Mouse (Mus musculus): ENCODE measurements around the gene Rif1. TPM values are rescaled to one million over a fixed set of nuclear protein-coding genes. Genes with fewer than 3 reads are reported as not detected.

Rif1 gene
- total RNA-seq (2021), result 10 to 100 TPM; 26.2 to 27.1 TPM
- long read RNA-seq, partial matches to known transcripts, result 1 of 6 reads
- long read RNA-seq, other reads (novel, unspliced or antisense), result 5 of 6 reads

GRCm38 (mm10) chr2:52072491-52073140, at the start of gene Rif1:
TSS of gene Rif1 (plus strand) at chr2:52072832.
- peak; percentile 79 to 86 for DNase-seq (ENCODE audit: low spot score in 2 of 2)

GRCm38 (mm10) chr2:52027061-52027460, 45.6 kb upstream of the Rif1 start:
- DNase-seq (ENCODE audit: low spot score in 2 of 2), result no peak

GRCm38 (mm10) chr2:52029426-52029825, 43.2 kb upstream of the Rif1 start:
- DNase-seq (ENCODE audit: low spot score in 2 of 2), result no peak

- no peak for DNase-seq (ENCODE audit: low spot score in 2 of 2)
Observed at GRCm38 (mm10) chr2:52031491-52031890, 41.1 kb upstream of the Rif1 start.

GRCm38 (mm10) chr2:52034601-52035000, 38.0 kb upstream of the Rif1 start:
- no peak for DNase-seq (ENCODE audit: low spot score in 2 of 2)

- no peak for DNase-seq (ENCODE audit: low spot score in 2 of 2)
Observed at GRCm38 (mm10) chr2:52035144-52035543, 37.5 kb upstream of the Rif1 start.

DNA sequence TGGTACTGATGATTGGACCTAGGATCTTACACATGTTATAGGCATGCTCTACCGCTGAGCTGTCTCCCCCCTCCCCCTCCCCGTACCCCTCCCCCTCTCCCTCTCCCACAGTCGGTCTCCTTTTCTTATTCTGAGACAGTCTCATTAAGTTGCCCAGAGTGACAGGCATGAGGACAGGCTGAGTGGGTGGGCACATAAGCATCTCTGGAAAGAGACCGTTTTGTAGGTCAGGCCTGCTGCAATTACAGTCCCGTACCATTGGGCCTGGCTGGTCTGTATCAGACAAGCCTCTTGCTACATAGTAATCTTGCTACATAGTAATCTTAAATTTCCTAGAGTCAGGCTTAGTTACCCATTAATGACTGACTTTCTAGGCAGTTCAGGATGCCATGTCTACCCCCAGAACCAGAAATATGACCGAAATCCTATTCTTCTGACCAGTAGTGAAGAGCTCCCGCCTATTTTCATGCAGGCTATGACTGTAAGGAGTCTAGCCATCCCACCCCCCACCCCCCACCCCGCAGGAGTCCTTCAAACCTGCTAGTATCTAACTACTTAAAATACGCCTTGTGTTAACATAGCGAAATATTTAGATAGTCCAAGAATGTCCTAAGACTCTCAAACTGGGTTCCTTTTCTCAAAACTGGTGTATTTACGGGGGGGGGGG, 35.6 kb upstream of the Rif1 start:
- DNase-seq (ENCODE audit: low spot score in 2 of 2), result no peak

DNA sequence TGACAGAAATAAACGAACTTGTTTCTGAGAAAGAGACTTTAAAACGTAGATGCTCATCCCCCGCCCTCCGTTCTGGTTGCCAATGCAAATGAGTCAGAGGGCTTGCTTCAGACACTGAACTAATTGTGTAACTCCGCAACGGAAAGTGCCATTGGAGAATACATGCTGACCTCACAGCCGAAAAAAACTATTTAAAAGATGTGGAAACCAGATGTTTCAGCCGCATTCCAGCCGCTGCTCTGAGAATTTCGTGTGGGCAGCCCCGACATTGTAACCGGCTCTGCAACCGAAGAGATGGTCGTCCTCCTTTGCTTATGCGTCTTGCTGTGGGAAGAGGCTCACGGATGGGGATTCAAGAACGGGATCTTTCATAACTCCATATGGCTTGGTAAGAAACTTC, 34.8 kb upstream of the Rif1 start, which contains the start of gene Tnfaip6:
Gene Tnfaip6, plus strand, starts transcription at position 128 of the 400 bp plus-strand sequence.
- DNase-seq (ENCODE audit: low spot score in 2 of 2), result peak; percentile 21

- no peak for DNase-seq (ENCODE audit: low spot score in 2 of 2)
Observed at GRCm38 (mm10) chr2:52038558-52038957, 34.1 kb upstream of the Rif1 start.

DNA sequence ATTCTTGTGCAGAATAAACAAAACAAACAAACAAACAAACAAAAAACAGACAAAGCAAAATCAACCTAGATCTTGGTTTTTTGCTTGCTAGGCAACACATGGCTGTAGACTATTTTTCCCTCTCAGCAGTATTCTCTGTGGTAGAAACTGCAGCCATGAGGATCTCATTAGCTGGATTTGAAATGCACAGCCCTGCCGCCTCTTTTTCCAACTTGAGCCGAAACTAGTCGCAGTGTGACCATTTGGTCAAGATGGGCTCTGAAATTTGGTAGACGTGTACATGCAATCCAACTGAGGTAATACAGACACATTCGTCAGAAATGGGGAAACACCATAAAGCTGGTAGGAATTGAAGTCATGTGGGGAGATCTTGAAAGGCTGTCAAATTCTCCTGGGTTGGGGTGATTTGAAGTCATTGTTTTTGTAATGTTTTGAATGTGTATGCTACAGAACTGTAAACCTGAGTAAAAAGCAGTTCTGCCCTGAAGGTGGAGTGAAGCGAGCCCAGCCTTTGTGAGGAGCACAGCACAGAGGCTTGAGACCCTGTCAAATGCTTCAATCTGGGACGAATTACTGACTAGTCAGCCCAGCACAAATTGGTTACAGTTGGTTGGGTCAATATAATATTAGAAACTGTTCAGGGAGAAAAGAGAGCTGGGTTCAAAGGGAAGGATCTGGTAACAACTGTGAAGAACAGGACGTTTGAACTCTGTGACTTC, 33.4 kb upstream of the Rif1 start:
- no peak for DNase-seq (ENCODE audit: low spot score in 2 of 2)

GRCm38 (mm10) chr2:52042132-52042531, 30.5 kb upstream of the Rif1 start:
- no peak for DNase-seq (ENCODE audit: low spot score in 2 of 2)

DNA sequence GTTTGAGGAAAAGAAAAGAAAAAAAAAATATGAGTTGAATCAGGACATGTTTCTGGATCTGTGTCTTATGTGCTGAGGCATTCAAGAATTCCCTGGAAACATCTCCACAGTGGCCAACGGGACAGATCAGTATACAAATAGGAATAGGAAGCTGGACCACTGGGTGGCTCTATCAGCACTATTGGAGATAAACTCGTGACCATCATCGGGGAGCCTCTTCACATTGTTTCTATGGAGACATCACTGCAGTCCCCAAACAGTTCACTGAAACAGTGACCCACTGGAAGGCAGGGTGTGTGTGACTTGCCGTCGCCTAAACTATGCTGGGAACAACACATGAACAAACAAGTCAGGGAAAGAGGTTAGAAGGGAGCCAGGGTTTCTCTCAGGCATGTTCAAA, 29.9 kb upstream of the Rif1 start:
- no peak for DNase-seq (ENCODE audit: low spot score in 2 of 2)

GRCm38 (mm10) chr2:52043485-52043884, 29.1 kb upstream of the Rif1 start:
- DNase-seq (ENCODE audit: low spot score in 2 of 2), result no peak

DNA sequence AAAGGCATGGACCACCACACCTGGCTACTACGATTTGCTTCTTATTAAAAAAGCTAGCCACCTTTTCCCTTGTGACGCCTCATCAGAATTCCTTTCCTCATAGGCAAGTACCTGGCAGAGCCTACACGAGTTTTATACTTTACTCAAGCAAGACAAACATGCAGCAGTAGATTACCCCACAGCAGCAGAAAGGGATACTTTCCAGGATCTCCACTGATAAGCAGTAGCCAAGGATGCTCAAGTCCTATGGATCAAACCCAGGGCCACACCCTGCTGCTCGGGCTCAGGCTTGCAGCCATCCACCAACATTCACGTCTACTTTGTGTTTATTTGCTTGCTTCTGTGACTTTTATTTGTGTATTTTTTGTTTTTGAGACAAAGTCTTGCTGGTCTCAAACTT, 26.6 kb upstream of the Rif1 start:
- DNase-seq (ENCODE audit: low spot score in 2 of 2), result no peak

- no peak for DNase-seq (ENCODE audit: low spot score in 2 of 2)
Observed at GRCm38 (mm10) chr2:52050823-52051222, 21.8 kb upstream of the Rif1 start.

DNA sequence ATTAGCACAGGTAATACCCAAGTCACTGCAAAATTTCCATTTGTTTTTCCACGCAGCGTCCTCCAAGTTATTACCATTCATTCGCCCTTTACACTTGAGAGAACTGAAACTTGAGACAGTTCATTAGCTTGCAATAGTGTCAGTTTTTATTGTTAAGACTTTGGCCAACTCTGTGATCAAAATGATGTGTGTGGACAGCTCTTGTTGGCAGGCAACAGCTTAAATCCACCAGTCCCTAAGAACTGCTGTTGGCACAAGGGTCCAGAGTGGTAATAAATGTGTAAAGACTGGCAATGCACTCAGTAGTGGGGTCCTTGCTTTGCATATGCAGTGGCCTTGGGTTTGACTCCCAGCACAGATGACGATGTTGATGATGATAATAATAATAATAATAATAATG, 20.3 kb upstream of the Rif1 start:
- no peak for DNase-seq (ENCODE audit: low spot score in 2 of 2)

DNA sequence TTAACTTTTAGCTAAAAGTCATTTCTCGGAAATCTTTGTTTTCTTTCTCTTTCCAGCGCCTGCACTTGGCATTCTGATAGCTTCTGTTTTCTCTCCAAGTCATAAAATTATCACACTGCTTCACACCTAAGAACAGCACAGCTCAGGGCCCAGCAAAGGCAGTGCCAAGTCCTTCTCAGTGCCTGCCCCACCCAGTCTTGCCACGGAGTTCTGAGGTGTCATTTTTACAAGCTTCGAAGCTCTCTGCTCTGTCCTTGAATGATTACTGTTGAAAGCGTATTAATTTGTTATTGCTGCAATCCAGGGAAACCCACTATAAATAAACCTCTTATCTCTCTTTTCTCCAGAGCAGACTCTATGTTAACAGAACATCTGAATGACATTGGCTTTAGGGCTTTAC, 19.1 kb upstream of the Rif1 start:
- DNase-seq (ENCODE audit: low spot score in 2 of 2), result no peak

GRCm38 (mm10) chr2:52055616-52056015, 17.0 kb upstream of the Rif1 start:
- DNase-seq (ENCODE audit: low spot score in 2 of 2), result no peak

GRCm38 (mm10) chr2:52057099-52057498, 15.5 kb upstream of the Rif1 start:
- DNase-seq (ENCODE audit: low spot score in 2 of 2), result no peak

DNA sequence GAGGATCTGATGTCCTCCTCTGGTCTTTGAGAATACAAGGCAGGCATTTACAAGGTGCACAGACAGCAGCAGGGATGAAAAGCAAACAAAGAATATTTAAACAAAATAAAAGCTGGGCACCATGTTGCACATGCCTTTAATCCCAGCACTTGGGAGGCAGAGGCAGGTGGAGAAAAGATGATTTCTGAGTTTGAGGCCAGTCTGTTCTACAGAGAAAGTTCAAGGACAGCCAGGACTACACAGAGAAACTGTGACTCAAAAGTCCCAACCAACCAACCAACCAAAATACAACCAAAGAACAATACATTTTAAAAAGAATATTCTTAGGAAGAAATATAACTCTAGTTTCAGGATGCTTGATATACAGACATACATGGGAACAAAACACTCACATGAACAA, 15.0 kb upstream of the Rif1 start:
- no peak for DNase-seq (ENCODE audit: low spot score in 2 of 2)

GRCm38 (mm10) chr2:52068641-52069040, 4.0 kb upstream of the Rif1 start:
- DNase-seq (ENCODE audit: low spot score in 2 of 2), result no peak

DNA sequence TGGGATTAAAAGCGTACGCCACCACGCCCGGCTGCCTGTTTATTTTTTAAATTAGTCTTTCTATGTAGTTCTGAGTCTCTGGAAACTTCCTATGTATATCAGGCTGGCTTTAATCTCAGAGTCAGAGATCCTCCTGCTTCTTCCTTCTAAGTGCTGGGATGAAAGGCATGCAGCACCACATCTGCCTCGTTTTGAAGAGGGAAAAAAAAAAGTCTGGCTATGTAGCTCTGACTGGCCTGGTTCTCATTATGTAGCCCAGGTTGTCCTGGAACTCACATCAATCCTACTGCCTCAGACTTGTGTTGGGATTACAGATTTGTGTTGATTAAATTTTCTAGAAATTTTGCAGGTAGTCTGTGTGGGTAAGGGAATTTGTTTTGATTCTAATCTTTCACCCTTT, 1.8 kb upstream of the Rif1 start:
- no peak for DNase-seq (ENCODE audit: low spot score in 2 of 2)

Measured in layer of hippocampus, postnatal 10 days (tissue).